Mouse (Mus musculus): Measurements from ENCODE around the gene Adgrf2. TPM values are rescaled to one million over a fixed set of nuclear protein-coding genes. Genes with fewer than 3 reads are reported as not detected.
A peak's percentile ranks its signal among the peaks of the same experiment; 100 is the strongest.

Gene Adgrf2
- 0.01 TPM for polyA plus RNA-seq (2012; fragmentation: generic; extraction: Trizol)

- Histone ChIP-seq H3K79me2 (ENCODE audit: control insufficient read depth, insufficient read depth) (no peaks in the 10 kb centered on the region), H3K4me3 (no peak within 1 kb of the TSS), H3ac (ENCODE audit: control insufficient read depth, insufficient read length) (no peak within 1 kb of the TSS), H3K27me3 (ENCODE audit: control insufficient read depth, insufficient read depth, insufficient read length) (no peaks in the 10 kb centered on the region), H3K4me2 (ENCODE audit: low read depth) (no peak within 1 kb of the TSS), H3K36me3 (ENCODE audit: control insufficient read depth, insufficient read depth) (no peaks in the 10 kb centered on the region)
- TF ChIP-seq MYOD1 (IDR thresholded peaks at IDR 0.05; ENCODE audit: control insufficient read depth in 1 of 3, insufficient read length in 2 of 3, low read depth in 2 of 3) (no peak), CEBPB (IDR thresholded peaks at IDR 0.05; ENCODE audit: insufficient read depth, poor library complexity, severe bottlenecking) (no peak), SRF (IDR thresholded peaks at IDR 0.05; ENCODE audit: control insufficient read depth, insufficient read length, low read depth) (no peak), POLR2AphosphoS2 (IDR thresholded peaks at IDR 0.05; ENCODE audit: insufficient read length, low read depth) (no peak), MAX (IDR thresholded peaks at IDR 0.05; ENCODE audit: low read depth) (no peak), TCF3 (IDR thresholded peaks at IDR 0.05; ENCODE audit: insufficient read length, low read depth) (no peak), E2F4 (IDR thresholded peaks at IDR 0.05; ENCODE audit: insufficient read depth) (no peak), MYOG (IDR thresholded peaks at IDR 0.05; ENCODE audit: control insufficient read depth in 1 of 3, insufficient read depth in 1 of 3, insufficient read length in 2 of 3, low read depth in 2 of 3) (no peak), POLR2A (IDR thresholded peaks at IDR 0.05; ENCODE audit: insufficient read length, low read depth) (no peak), TCF12 (IDR thresholded peaks at IDR 0.05; ENCODE audit: insufficient read depth, poor library complexity, severe bottlenecking) (no peak), REST (IDR thresholded peaks at IDR 0.05; ENCODE audit: insufficient read depth, insufficient read length) (no peak), USF1 (IDR thresholded peaks at IDR 0.05; ENCODE audit: low read depth) (no peak)
Measured at GRCm38 (mm10) chr17:42741801-42742217, at the start of gene Adgrf2. Adgrf2 (minus strand) TSS chr17:42742179.

- H3K4me2 ChIP-seq (ENCODE audit: low read depth), result no peak overlapping the region
- H3K27me3 ChIP-seq (ENCODE audit: control insufficient read depth, insufficient read depth, insufficient read length), result no peaks in the 10 kb centered on the region
- H3K79me2 ChIP-seq (ENCODE audit: control insufficient read depth, insufficient read depth), result no peaks in the 10 kb centered on the region
- TF ChIP-seq REST (IDR thresholded peaks at IDR 0.05; ENCODE audit: insufficient read depth, insufficient read length) (no peak), MYOG (IDR thresholded peaks at IDR 0.05; ENCODE audit: control insufficient read depth in 1 of 3, insufficient read depth in 1 of 3, insufficient read length in 2 of 3, low read depth in 2 of 3) (no peak), SRF (IDR thresholded peaks at IDR 0.05; ENCODE audit: control insufficient read depth, insufficient read length, low read depth) (no peak), MYOD1 (IDR thresholded peaks at IDR 0.05; ENCODE audit: control insufficient read depth in 1 of 3, insufficient read length in 2 of 3, low read depth in 2 of 3) (no peak), POLR2AphosphoS2 (IDR thresholded peaks at IDR 0.05; ENCODE audit: insufficient read length, low read depth) (no peak), POLR2A (IDR thresholded peaks at IDR 0.05; ENCODE audit: insufficient read length, low read depth) (no peak), TCF3 (IDR thresholded peaks at IDR 0.05; ENCODE audit: insufficient read length, low read depth) (no peak), MAX (IDR thresholded peaks at IDR 0.05; ENCODE audit: low read depth) (no peak), TCF12 (IDR thresholded peaks at IDR 0.05; ENCODE audit: insufficient read depth, poor library complexity, severe bottlenecking) (no peak), CEBPB (IDR thresholded peaks at IDR 0.05; ENCODE audit: insufficient read depth, poor library complexity, severe bottlenecking) (no peak), E2F4 (IDR thresholded peaks at IDR 0.05; ENCODE audit: insufficient read depth) (no peak), USF1 (IDR thresholded peaks at IDR 0.05; ENCODE audit: low read depth) (no peak)
- H3ac ChIP-seq (ENCODE audit: control insufficient read depth, insufficient read length), result no peak overlapping the region
- H3K4me3 ChIP-seq, result no peak overlapping the region
- peaks cover 7% of the 10 kb centered on the region for H3K36me3 ChIP-seq (ENCODE audit: control insufficient read depth, insufficient read depth)
Measured at GRCm38 (mm10) chr17:42790787-42791186, 48.8 kb upstream of the Adgrf2 start.

- Histone ChIP-seq H3K4me2 (ENCODE audit: low read depth) (no peak overlapping the region), H3ac (ENCODE audit: control insufficient read depth, insufficient read length) (no peak overlapping the region), H3K79me2 (ENCODE audit: control insufficient read depth, insufficient read depth) (no peaks in the 10 kb centered on the region), H3K36me3 (ENCODE audit: control insufficient read depth, insufficient read depth) (peaks cover 4% of the 10 kb centered on the region), H3K4me3 (no peak overlapping the region), H3K27me3 (ENCODE audit: control insufficient read depth, insufficient read depth, insufficient read length) (no peaks in the 10 kb centered on the region)
- TF ChIP-seq MAX (IDR thresholded peaks at IDR 0.05; ENCODE audit: low read depth) (no peak), MYOD1 (IDR thresholded peaks at IDR 0.05; ENCODE audit: control insufficient read depth in 1 of 3, insufficient read length in 2 of 3, low read depth in 2 of 3) (no peak), SRF (IDR thresholded peaks at IDR 0.05; ENCODE audit: control insufficient read depth, insufficient read length, low read depth) (no peak), POLR2A (IDR thresholded peaks at IDR 0.05; ENCODE audit: insufficient read length, low read depth) (no peak), TCF12 (IDR thresholded peaks at IDR 0.05; ENCODE audit: insufficient read depth, poor library complexity, severe bottlenecking) (no peak), MYOG (IDR thresholded peaks at IDR 0.05; ENCODE audit: control insufficient read depth in 1 of 3, insufficient read depth in 1 of 3, insufficient read length in 2 of 3, low read depth in 2 of 3) (no peak), TCF3 (IDR thresholded peaks at IDR 0.05; ENCODE audit: insufficient read length, low read depth) (no peak)
Measured at GRCm38 (mm10) chr17:42789723-42790122, 47.7 kb upstream of the Adgrf2 start.

- Histone ChIP-seq H3K79me2 (ENCODE audit: control insufficient read depth, insufficient read depth) (no peaks in the 10 kb centered on the region), H3K4me3 (no peak overlapping the region), H3K4me2 (ENCODE audit: low read depth) (no peak overlapping the region), H3K27me3 (ENCODE audit: control insufficient read depth, insufficient read depth, insufficient read length) (no peaks in the 10 kb centered on the region), H3ac (ENCODE audit: control insufficient read depth, insufficient read length) (no peak overlapping the region), H3K36me3 (ENCODE audit: control insufficient read depth, insufficient read depth) (peaks cover 2% of the 10 kb centered on the region)
- TF ChIP-seq USF1 (IDR thresholded peaks at IDR 0.05; ENCODE audit: low read depth) (no peak), MYOD1 (IDR thresholded peaks at IDR 0.05; ENCODE audit: control insufficient read depth in 1 of 3, insufficient read length in 2 of 3, low read depth in 2 of 3) (peak in 1 of 3 experiments; percentile 12), CEBPB (IDR thresholded peaks at IDR 0.05; ENCODE audit: insufficient read depth, poor library complexity, severe bottlenecking) (no peak), MYOG (IDR thresholded peaks at IDR 0.05; ENCODE audit: control insufficient read depth in 1 of 3, insufficient read depth in 1 of 3, insufficient read length in 2 of 3, low read depth in 2 of 3) (peak in 1 of 3 experiments; percentile 16)
Measured at GRCm38 (mm10) chr17:42788686-42789453, 46.9 kb upstream of the Adgrf2 start.
